Mouse (Mus musculus): ENCODE measurements at regions not wholly inside any gene's neighbourhood (a gene's known extent, or its start where the extent isn't known, plus 50 kb on each side); places are given as distances from the start of the nearest gene placed in this dataset.

- intact Hi-C loops (cut with DNase I), result no loop called here
- peak in 1 of 2 experiments; percentile 10 for DNase-seq (ENCODE audit: low spot score in 2 of 2)
These were observed 497.2 kb downstream of the Tmem114 start for GRCm38 (mm10) chr16:7927756-7928155.

- intact Hi-C loops (cut with DNase I), result no loop called here
- DNase-seq (ENCODE audit: low spot score in 2 of 2), result no peak
These were observed 529.1 kb downstream of the Tmem114 start for GRCm38 (mm10) chr16:7895786-7896185.

DNA sequence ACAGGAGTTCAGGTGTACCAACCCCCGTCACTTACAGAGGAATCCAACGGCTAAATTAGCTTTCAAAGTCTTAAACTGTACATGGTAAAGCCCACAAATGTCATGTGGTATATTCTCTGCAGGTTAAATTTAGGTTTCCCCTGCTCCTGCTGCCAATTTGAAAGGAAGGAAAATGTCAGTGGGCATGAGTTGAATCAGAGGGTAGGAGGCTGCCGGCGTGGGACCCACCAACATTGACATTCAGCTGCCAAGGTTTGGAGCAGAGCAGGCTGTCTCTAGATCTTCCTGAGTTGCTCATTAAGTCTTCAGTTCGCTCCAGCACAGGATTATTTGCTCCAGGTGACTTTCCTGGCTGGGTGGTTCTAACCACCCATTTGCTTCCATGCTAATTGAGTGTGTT, 532.1 kb downstream of the Tmem114 start:
- peak in 1 of 2 experiments; percentile 5 for DNase-seq (ENCODE audit: low spot score in 2 of 2)
- intact Hi-C loops (cut with DNase I), result no loop called here

- no peak for DNase-seq (ENCODE audit: low spot score in 2 of 2)
- intact Hi-C loops (cut with DNase I), result no loop called here
These were observed 561.5 kb downstream of the Tmem114 start for GRCm38 (mm10) chr16:7863406-7863805.

GRCm38 (mm10) chr16:7839139-7839538, 585.8 kb downstream of the Tmem114 start:
- intact Hi-C loops (cut with DNase I), result no loop called here
- no peak for DNase-seq (ENCODE audit: low spot score in 2 of 2)

- intact Hi-C loops (cut with DNase I), result no loop called here
These were observed 593.8 kb downstream of the Tmem114 start for GRCm38 (mm10) chr16:7831142-7831541.

DNA sequence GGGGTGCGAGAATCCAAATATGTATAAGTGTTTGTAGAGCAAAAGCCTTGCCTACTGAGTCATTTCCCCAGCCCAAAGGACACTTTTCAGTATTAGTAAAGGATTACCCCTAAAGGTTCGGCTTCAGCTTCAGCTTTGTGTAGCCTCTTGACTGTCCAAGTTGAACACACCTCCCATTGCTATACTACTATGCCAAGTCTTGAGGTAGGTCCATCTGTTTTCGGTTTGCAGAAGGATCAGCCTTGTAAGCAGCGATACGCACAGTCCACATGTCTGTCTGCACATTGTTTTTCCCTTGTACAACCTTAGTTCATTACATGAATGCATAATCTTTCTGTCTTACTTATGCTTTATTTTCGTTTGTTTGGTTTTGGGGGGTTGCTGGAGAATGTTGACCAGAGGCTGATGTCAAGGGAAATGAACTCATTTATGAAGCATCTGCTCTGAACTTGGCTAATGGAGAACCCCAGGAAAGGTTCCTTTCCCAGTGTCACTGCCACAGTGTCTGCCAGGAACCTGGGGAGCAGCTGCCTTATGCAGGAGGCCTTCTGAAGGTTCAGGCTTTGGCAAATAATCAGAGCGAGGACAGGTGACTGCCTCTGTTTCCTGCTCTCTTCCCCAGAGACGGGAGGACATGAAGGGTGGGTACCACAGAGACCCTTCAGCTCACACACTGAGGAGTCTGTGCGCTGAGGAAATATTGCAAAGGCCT, 594.8 kb downstream of the Tmem114 start:
- intact Hi-C loops (cut with DNase I), result no loop called here
- DNase-seq (ENCODE audit: low spot score in 2 of 2), result no peak

More at GRCm38 (mm10) chr16:7831142-7831541, 593.8 kb downstream of the Tmem114 start:
- no peak for DNase-seq (ENCODE audit: low spot score in 2 of 2)

DNA sequence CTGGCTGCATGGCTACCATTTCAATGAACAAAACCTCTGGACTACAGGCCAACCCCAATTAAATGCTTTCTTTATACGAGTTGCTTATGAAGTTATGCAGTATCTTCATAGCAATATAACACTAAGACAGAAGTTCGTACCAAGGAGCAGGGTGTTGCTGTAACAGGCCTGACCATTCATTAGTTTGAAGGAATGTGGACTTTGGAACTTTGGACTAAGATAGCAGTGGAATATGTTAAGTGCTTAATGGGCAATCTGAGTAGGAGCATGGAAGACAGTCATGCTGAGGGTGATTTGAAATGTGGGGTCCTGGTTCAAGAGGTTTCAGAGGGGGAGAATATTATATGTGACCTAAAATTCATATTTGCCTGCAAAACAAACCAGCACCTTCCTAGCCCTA, 623.8 kb downstream of the Tmem114 start:
- intact Hi-C loops (cut with DNase I), result no loop called here
- DNase-seq (ENCODE audit: low spot score in 2 of 2), result no peak

- no peak for DNase-seq (ENCODE audit: low spot score in 2 of 2)
- intact Hi-C loops (cut with DNase I), result no loop called here
These were observed 627.7 kb downstream of the Tmem114 start for GRCm38 (mm10) chr16:7797176-7797786.

GRCm38 (mm10) chr16:7795561-7795960, 629.4 kb downstream of the Tmem114 start:
- intact Hi-C loops (cut with DNase I), result no loop called here
- no peak for DNase-seq (ENCODE audit: low spot score in 2 of 2)

- intact Hi-C loops (cut with DNase I), result no loop called here
- no peak for DNase-seq (ENCODE audit: low spot score in 2 of 2)
These were observed 632.4 kb downstream of the Tmem114 start for GRCm38 (mm10) chr16:7792521-7792920.

DNA sequence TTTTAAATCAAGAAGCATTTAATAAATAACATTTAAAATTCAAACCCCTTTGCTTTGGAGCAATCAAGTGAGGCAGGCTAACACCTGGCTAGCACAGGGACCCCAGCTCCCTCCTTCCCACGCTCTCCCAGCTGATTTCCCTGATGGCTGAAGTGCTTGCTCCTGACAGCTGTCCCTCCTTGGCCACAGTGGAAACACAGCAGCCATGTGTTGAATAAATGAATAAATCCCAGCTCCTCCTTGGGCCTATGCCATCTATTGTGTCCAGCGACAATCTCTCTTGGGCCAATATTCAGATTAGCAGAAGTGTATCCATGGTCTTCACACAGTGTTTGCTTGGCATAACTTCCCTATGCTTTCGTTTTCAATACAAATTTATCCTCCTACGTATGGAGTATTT, 634.7 kb downstream of the Tmem114 start:
- intact Hi-C loops (cut with DNase I), result no loop called here
- no peak for DNase-seq (ENCODE audit: low spot score in 2 of 2)

DNA sequence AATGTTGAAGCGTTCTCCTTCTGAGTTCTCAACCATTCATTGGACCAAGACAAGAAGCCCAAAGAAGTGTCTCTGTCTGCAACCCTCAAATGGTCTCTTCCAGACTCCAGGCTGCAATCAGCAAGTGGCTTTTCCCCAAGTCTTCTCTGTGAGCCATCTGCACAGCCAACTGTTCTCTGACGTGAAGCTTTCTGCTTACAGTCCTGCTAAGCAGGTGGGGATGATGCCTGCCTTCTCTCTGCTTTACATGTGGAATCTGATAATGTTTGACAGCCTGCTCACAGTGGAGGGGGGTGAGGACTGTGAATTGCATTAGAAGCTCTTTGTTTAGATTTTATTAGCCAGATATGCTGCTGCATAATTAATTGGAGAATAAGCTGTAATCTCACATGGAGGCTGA, 636.7 kb downstream of the Tmem114 start:
- peak; percentile 21 to 25 for DNase-seq (ENCODE audit: low spot score in 2 of 2)
- intact Hi-C loops (cut with DNase I), result no loop called here

DNA sequence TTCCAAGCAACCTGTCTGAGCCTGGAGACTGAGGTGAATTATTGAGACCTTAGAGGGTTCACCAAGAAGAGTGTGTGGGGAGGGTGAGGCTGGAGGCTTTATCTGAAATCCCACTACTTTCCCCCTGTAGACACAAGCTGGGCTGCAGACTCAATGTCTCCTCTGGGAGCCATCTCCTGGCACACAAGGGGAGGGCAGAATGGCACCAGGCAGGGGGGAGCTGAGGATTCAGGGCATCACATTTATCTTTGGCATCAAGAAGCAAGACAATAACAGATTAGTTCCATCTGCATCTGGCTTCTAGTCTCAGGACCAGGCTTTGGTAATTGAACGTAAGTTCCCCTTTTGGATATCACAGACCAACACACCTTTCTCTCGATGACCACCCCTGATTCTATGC, 643.4 kb downstream of the Tmem114 start:
- intact Hi-C loops (cut with DNase I), result no loop called here
- no peak for DNase-seq (ENCODE audit: low spot score in 2 of 2)

DNA sequence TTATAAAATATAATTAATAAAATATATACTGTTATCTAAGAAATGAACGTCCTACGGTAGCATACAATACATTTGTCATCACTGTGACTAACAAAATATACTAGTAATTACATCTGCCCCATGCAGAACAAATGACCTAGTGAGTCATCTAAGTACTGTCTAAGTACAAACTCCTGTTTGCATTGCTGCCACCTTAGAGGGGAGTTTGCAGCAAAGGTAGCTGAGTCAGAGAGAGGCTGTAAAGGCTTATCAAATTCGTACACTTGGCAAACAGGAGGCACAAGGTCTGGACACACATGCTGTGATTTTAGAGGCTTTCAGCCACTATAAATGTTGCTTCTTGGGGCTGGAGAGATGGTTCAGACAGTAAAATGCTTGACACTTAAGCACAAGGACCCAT, 649.3 kb downstream of the Tmem114 start:
- intact Hi-C loops (cut with DNase I), result no loop called here
- no peak for DNase-seq (ENCODE audit: low spot score in 2 of 2)

DNA sequence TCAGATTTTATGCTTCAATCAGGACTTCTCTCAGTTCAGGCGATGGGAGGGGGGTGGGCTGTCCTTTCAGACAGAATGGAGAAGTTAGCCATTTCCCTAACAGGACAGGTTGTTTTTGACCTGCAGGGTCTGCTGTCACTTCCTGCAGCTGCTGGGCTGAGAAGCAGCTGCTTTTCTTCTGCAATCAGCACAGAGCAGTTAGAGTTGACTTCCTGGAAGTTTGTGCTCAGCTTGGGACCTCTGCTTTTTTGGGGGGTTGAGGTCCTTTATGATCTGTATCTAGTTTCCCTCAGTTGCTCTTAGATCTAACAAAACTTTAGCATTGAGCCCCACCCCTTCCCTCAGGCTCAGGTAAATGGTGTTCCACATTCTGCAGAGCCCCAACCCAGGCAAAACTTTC, 656.5 kb downstream of the Tmem114 start:
- intact Hi-C loops (cut with DNase I), result no loop called here
- DNase-seq (ENCODE audit: low spot score in 2 of 2), result no peak

GRCm38 (mm10) chr16:7767691-7768090, 657.2 kb downstream of the Tmem114 start:
- DNase-seq (ENCODE audit: low spot score in 2 of 2), result no peak
- intact Hi-C loops (cut with DNase I), result no loop called here

GRCm38 (mm10) chr16:7764383-7764782, 660.6 kb downstream of the Tmem114 start:
- intact Hi-C loops (cut with DNase I), result no loop called here
- no peak for DNase-seq (ENCODE audit: low spot score in 2 of 2)

DNA sequence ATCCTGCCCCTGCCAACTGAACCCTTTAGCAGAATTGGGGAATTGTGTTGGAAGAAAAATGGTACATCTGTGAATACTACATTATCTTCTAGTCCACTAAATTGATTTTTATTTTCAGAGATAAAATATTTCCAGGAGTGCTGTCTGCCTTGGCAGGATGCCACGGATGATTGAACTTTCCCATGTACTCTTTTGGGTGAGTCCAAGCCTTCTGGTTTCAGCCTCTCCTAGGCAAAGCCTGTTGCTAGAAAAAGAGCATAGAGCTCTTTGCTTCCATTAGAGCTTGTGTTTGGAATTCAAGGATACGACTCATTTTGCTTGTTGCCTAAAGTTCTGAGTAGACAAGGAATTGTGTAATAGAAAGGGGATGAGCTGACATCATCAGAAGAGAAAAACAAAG, 696.8 kb downstream of the Tmem114 start:
- intact Hi-C loops (cut with DNase I), result no loop called here
- no peak for DNase-seq (ENCODE audit: low spot score in 2 of 2)

DNA sequence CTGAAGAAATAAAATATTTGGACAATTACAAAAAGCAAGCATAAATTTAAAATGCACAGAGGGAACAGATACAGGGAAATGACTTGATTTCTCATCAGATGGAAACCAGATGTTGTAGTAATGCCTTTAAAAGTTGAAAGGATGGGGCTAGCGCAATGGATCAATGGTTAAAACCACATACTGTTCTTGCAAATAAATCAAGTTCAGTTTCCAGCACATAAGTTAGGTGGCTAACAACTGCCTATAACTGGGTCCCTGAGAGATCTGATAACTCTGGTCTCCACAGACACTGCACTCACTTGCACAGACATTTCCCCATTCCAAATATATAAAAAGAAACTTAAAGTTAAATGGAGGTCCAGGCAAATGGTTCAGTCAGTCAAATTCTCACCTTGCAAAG, 699.7 kb downstream of the Tmem114 start:
- no peak for DNase-seq (ENCODE audit: low spot score in 2 of 2)
- intact Hi-C loops (cut with DNase I), result no loop called here

DNA sequence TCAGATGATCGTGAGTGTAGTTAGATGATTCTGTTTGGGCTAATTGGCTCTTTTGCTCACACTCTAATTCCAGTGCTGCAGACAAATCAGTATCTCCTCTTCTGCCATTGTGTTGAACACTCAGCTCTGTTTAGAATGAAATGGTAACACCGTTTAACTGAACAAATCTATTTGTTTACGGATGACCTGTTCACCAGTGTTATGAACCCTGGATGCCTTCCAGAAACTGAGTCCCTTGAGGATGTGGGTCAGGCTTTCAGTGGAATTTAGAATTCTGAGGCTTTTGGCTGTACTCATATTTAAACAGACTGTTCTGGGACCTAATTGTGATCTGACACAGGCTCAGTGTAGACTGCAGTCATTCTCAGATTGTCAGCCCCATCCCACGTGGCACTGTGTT, 723.5 kb downstream of the Tmem114 start:
- no peak for DNase-seq (ENCODE audit: low spot score in 2 of 2)
- intact Hi-C loops (cut with DNase I), result no loop called here

- DNase-seq (ENCODE audit: low spot score in 2 of 2), result no peak
- intact Hi-C loops (cut with DNase I), result no loop called here
These were observed 739.5 kb downstream of the Tmem114 start for GRCm38 (mm10) chr16:7685484-7685883.

All from left cerebral cortex, postnatal 36 days (tissue).